Mouse (Mus musculus): ENCODE results near the gene Wdr86. TPM values are rescaled to one million over a fixed set of nuclear protein-coding genes. Genes with fewer than 3 reads are reported as not detected.

Wdr86 gene
- polyA plus RNA-seq, 1 experiment from 2014 or later: 8.1 TPM

DNA sequence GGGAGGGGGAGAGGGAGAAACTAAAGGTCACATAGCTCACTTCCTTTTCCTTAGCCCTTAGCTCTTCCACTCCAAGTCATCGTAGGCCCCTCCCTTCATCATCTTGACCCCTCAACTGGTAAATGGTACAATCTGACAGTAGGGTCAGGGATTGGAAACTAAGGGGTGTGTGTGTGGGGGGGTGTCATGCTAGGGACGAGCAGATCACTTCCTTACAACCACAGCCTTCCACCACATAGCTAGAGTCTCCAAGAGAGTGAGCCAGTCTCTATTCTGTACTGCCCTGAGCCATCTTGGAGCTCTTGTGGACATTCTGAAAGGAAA lies 21.6 kb upstream of the Wdr86 start:
- Histone ChIP-seq H3K4me2 (ENCODE audit: low read depth, low read length) (peak overlapping the region; percentile 93), H3K9ac (ENCODE audit: low read length) (peak overlapping the region; percentile 94), H3K27me3 (ENCODE audit: control insufficient read depth, insufficient read depth, low read length) (no peaks in the 10 kb centered on the region), H3K27ac (ENCODE audit: low read length) (peak overlapping the region; percentile 97), H3K4me3 (replicated peaks; ENCODE audit: low read length) (peak overlapping the region; percentile 65), H3K4me1 (ENCODE audit: control insufficient read depth, insufficient read depth, low read length) (peaks cover 22% of the 10 kb centered on the region), H3K9me3 (replicated peaks; ENCODE audit: control insufficient read depth, low read length) (no peaks in the 10 kb centered on the region), H3K36me3 (ENCODE audit: control insufficient read depth, insufficient read depth, low read length) (no peaks in the 10 kb centered on the region)
- 4% methylated on average over 2 of the region's 2 CpGs for WGBS
- 0 out of 2 replicates have a peak, but pooled peaks have one; percentile 0 for ATAC-seq (ENCODE audit: insufficient read depth, low FRiP score)

DNA sequence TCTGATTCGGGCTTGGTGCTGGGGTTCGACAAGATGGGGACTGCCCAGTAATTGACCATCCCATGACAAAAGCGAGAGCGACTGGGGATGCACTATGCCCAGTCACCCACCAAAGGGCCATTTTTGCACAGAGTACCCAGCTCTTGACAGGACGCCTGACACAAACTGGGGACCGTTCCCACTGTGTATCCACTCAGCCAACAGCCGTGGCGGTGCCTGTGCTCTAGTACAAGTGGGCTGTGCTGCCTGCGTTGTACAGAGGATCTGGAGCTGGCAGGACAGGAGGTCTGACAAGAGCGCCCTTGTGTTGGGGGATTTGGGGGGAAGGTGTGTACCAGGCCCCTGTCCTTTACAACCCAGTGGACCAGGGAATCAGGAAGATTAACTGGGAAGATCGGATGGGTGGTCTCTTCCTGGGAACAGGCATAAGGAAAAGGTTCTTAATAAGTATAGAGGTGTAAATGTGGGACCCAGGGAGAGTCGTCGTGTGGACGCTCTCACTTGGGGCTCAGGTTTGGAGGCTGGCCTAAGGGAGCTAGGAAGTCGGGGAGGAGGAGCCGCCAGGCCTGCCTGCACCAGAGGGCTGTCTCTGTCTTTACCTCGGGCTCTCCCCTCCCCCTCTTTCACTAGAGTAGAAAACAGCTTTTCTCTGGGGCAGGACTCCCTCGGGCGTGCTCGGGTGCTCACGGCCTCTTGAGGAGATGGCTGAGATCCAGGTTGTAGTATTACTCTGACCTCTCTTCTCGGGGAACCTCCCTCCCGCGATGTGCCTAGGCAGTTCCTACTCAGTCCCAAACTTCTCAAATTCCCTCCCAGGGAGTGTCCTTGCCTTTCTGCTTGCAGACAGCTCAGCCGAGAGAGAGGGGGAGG lies 21.0 kb upstream of the Wdr86 start:
- H3K9me3 ChIP-seq (replicated peaks; ENCODE audit: control insufficient read depth, low read length): no peaks in the 10 kb centered on the region
- ATAC-seq (ENCODE audit: insufficient read depth, low FRiP score): peak; percentile 84
- H3K9ac ChIP-seq (ENCODE audit: low read length): peak overlapping the region; percentile 94
- peak overlapping the region; percentile 93 for H3K4me2 ChIP-seq (ENCODE audit: low read depth, low read length)
- peak overlapping the region; percentile 65 for H3K4me3 ChIP-seq (replicated peaks; ENCODE audit: low read length)
- no peaks in the 10 kb centered on the region for H3K36me3 ChIP-seq (ENCODE audit: control insufficient read depth, insufficient read depth, low read length)
- H3K27ac ChIP-seq (ENCODE audit: low read length): peak overlapping the region; percentile 97
- WGBS: 2% methylated on average over 25 of the region's 25 CpGs
- peaks cover 22% of the 10 kb centered on the region for H3K4me1 ChIP-seq (ENCODE audit: control insufficient read depth, insufficient read depth, low read length)
- no peaks in the 10 kb centered on the region for H3K27me3 ChIP-seq (ENCODE audit: control insufficient read depth, insufficient read depth, low read length)

DNA sequence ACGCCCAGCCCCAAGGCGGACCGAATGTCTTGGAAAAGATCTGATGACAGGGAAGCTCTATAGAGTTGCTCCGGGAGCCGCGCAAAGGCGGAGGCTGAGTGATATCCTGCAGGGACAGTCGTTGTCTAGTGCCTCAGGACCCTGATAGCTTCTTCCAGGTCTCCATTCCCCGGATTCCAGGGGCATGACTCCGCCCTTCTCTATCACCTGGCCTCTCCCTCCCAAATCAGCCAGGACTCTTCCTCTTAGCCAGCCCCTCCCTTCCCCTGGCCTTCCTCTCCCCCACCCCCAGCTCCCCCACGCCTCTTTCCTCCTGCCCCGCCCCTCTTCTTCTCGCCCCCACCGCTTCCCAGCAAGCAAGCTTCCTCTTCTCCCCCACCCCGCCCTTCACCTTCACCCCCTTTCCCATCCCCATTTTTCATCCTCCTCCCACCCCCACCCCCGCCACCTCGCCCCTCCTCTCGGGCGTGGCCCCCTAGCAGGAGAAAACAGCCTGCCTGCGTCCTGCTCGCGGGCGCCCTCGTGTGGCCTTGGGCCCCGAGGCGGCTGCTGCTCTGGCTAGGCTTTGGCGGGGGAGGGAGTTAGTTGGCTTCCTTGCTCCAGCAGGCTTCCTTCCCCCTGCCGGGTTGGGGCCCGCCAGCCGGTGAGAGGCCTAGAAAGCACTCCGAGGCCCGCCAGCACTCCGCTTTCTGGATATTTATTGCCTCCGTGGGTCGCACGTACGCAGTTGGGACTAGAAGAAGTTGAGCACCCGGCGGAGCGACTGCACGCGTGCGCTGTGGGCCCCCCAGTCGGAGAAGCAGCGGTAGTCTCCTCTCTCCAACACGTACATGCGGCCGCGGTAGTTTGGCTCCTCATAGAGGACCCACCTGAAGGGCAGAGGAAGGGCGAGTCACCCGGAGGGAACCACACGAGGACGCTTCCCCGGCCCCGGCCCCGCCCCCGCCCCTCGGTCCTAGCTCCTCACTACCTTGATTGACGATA lies 20.1 kb upstream of the Wdr86 start:
- WGBS: 1% methylated on average over 57 of the region's 59 CpGs
- Histone ChIP-seq H3K27ac (ENCODE audit: low read length) (peak overlapping the region; percentile 97), H3K9me3 (replicated peaks; ENCODE audit: control insufficient read depth, low read length) (no peaks in the 10 kb centered on the region), H3K4me1 (ENCODE audit: control insufficient read depth, insufficient read depth, low read length) (peaks cover 22% of the 10 kb centered on the region), H3K36me3 (ENCODE audit: control insufficient read depth, insufficient read depth, low read length) (no peaks in the 10 kb centered on the region), H3K27me3 (ENCODE audit: control insufficient read depth, insufficient read depth, low read length) (no peaks in the 10 kb centered on the region), H3K4me2 (ENCODE audit: low read depth, low read length) (peak overlapping the region; percentile 93), H3K9ac (ENCODE audit: low read length) (peak overlapping the region; percentile 94), H3K4me3 (replicated peaks; ENCODE audit: low read length) (peak overlapping the region; percentile 65)
- peak; percentile 73 for ATAC-seq (ENCODE audit: insufficient read depth, low FRiP score)

- H3K36me3 ChIP-seq (ENCODE audit: control insufficient read depth, insufficient read depth, low read length): no peaks in the 10 kb centered on the region
- peak overlapping the region; percentile 46 for H3K27ac ChIP-seq (ENCODE audit: low read length)
- H3K27me3 ChIP-seq (ENCODE audit: control insufficient read depth, insufficient read depth, low read length): no peaks in the 10 kb centered on the region
- no peak for ATAC-seq (ENCODE audit: insufficient read depth, low FRiP score)
- H3K9me3 ChIP-seq (replicated peaks; ENCODE audit: control insufficient read depth, low read length): no peaks in the 10 kb centered on the region
- H3K9ac ChIP-seq (ENCODE audit: low read length): peak overlapping the region; percentile 94; the same call in 1 of the 2 replicates
- peak overlapping the region; percentile 65; the same call in 1 of the 2 replicates for H3K4me3 ChIP-seq (replicated peaks; ENCODE audit: low read length)
- WGBS: 59% methylated on average over 5 of the region's 5 CpGs
- H3K4me2 ChIP-seq (ENCODE audit: low read depth, low read length): peak overlapping the region; percentile 93
- H3K4me1 ChIP-seq (ENCODE audit: control insufficient read depth, insufficient read depth, low read length): peaks cover 22% of the 10 kb centered on the region
These were observed 19.2 kb upstream of the Wdr86 start for GRCm38 (mm10) chr5:24749731-24750130.

DNA sequence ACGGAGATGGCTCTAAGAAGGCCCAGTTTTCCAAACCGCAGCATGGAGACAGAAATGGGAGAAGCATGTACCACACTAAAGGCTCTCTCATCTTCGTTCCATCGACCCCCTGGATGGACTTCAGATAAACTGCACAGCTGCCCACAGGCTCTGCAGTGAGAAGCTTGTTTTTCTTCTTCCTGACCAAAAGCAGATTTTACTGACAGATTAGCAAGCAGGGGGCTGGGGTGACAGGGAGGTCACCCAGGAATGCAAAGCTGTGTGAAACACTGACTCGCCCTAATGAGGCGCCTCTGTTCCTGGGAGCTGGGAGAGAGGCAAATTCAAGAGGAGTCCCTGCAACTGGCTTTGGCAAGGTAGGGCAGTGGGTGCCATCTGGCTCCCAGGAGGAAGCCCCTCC lies 17.0 kb upstream of the Wdr86 start:
- H3K27me3 ChIP-seq (ENCODE audit: control insufficient read depth, insufficient read depth, low read length): no peaks in the 10 kb centered on the region

GRCm38 (mm10) chr5:24743956-24744355 lies 13.4 kb upstream of the Wdr86 start:
- Histone ChIP-seq H3K4me2 (ENCODE audit: low read depth, low read length) (no peak overlapping the region), H3K27ac (ENCODE audit: low read length) (no peak overlapping the region), H3K9me3 (replicated peaks; ENCODE audit: control insufficient read depth, low read length) (no peaks in the 10 kb centered on the region), H3K4me1 (ENCODE audit: control insufficient read depth, insufficient read depth, low read length) (peaks cover 17% of the 10 kb centered on the region), H3K27me3 (ENCODE audit: control insufficient read depth, insufficient read depth, low read length) (no peaks in the 10 kb centered on the region), H3K36me3 (ENCODE audit: control insufficient read depth, insufficient read depth, low read length) (no peaks in the 10 kb centered on the region), H3K4me3 (replicated peaks; ENCODE audit: low read length) (no peak overlapping the region), H3K9ac (ENCODE audit: low read length) (no peak overlapping the region)
- no peak for ATAC-seq (ENCODE audit: insufficient read depth, low FRiP score)
- WGBS: 90% methylated on average over 10 of the region's 10 CpGs

More for the DNA sequence above, 17.0 kb upstream of the Wdr86 start:
- Histone ChIP-seq H3K27ac (ENCODE audit: low read length) (0 out of 2 replicates have a peak overlapping the region, but pooled peaks have one; percentile 34), H3K9me3 (replicated peaks; ENCODE audit: control insufficient read depth, low read length) (no peaks in the 10 kb centered on the region), H3K4me1 (ENCODE audit: control insufficient read depth, insufficient read depth, low read length) (peaks cover 20% of the 10 kb centered on the region), H3K9ac (ENCODE audit: low read length) (peak overlapping the region; percentile 52; the same call in 1 of the 2 replicates), H3K36me3 (ENCODE audit: control insufficient read depth, insufficient read depth, low read length) (no peaks in the 10 kb centered on the region), H3K4me2 (ENCODE audit: low read depth, low read length) (no peak overlapping the region), H3K4me3 (replicated peaks; ENCODE audit: low read length) (no peak overlapping the region)
- WGBS: 14% methylated on average over 6 of the region's 6 CpGs
- ATAC-seq (ENCODE audit: insufficient read depth, low FRiP score): no peak

GRCm38 (mm10) chr5:24741172-24741885 lies 10.8 kb upstream of the Wdr86 start:
- peak overlapping the region; percentile 48; the same call in 1 of the 2 replicates for H3K27ac ChIP-seq (ENCODE audit: low read length)
- H3K27me3 ChIP-seq (ENCODE audit: control insufficient read depth, insufficient read depth, low read length): no peaks in the 10 kb centered on the region
- H3K9me3 ChIP-seq (replicated peaks; ENCODE audit: control insufficient read depth, low read length): no peaks in the 10 kb centered on the region
- H3K36me3 ChIP-seq (ENCODE audit: control insufficient read depth, insufficient read depth, low read length): no peaks in the 10 kb centered on the region
- H3K4me2 ChIP-seq (ENCODE audit: low read depth, low read length): no peak overlapping the region
- H3K4me3 ChIP-seq (replicated peaks; ENCODE audit: low read length): no peak overlapping the region
- H3K9ac ChIP-seq (ENCODE audit: low read length): no peak overlapping the region
- WGBS: 50% methylated on average over 15 of the region's 15 CpGs
- peaks cover 13% of the 10 kb centered on the region for H3K4me1 ChIP-seq (ENCODE audit: control insufficient read depth, insufficient read depth, low read length)
- peak; percentile 79; the same call in 1 of the 2 replicates for ATAC-seq (ENCODE audit: insufficient read depth, low FRiP score)

DNA sequence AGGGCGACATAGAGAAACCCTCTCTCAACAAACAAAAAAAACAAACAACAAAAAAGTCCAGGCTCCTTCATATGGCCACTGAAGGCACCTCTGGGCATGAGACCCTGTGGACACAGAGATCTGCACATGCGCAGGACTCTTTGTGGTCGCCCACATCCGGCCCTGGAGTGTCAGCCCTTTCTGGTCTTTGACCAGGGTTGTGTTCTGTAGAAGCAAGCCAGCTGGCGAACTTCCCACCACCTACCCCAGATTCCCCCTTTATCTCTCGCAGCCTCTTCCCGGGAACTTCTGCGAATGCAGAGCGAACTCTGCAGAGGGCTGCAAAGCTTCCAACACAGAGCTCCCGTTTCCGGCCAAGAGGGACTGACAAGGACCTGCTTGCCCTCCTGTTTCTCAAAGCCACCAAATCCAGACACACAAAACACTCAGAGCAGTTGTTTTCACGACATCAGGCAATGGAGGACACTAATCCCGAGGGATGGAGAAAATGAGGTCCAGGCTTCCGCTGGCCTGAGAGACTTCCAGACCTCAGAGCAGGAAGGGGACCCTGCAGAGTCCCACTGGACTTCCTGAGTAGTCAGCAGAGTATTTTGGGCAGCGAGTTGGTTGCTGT lies 8.7 kb upstream of the Wdr86 start:
- peak; percentile 38; the same call in 1 of the 2 replicates for ATAC-seq (ENCODE audit: insufficient read depth, low FRiP score)
- Histone ChIP-seq H3K4me2 (ENCODE audit: low read depth, low read length) (no peak overlapping the region), H3K9ac (ENCODE audit: low read length) (peak overlapping the region; percentile 4; the same call in 1 of the 2 replicates), H3K9me3 (replicated peaks; ENCODE audit: control insufficient read depth, low read length) (no peaks in the 10 kb centered on the region), H3K27ac (ENCODE audit: low read length) (peak overlapping the region; percentile 50), H3K4me1 (ENCODE audit: control insufficient read depth, insufficient read depth, low read length) (peaks cover 13% of the 10 kb centered on the region; the same call in 1 of the 2 replicates), H3K27me3 (ENCODE audit: control insufficient read depth, insufficient read depth, low read length) (no peaks in the 10 kb centered on the region), H3K36me3 (ENCODE audit: control insufficient read depth, insufficient read depth, low read length) (no peaks in the 10 kb centered on the region), H3K4me3 (replicated peaks; ENCODE audit: low read length) (no peak overlapping the region)
- 34% methylated on average over 15 of the region's 15 CpGs for WGBS

All from stomach, embryonic 16.5 days (tissue).